Mouse (Mus musculus): ENCODE measurements around the gene Zfp111. TPM values are rescaled to one million over a fixed set of nuclear protein-coding genes. Genes with fewer than 3 reads are reported as not detected.
A peak's percentile ranks its signal among the peaks of the same experiment; 100 is the strongest.

Zfp111 gene
- polyA plus RNA-seq, 1 experiment from 2014 or later, result 8.0 TPM

- Histone ChIP-seq H3K4me2 (no peak overlapping the region), H3K36me3 (peaks cover 69% of the 10 kb centered on the region), H3K9me3 (replicated peaks) (peaks cover 22% of the 10 kb centered on the region), H3K9ac (no peak overlapping the region), H3K4me3 (no peak overlapping the region), H3K4me1 (replicated peaks) (no peaks in the 10 kb centered on the region), H3K27ac (ENCODE audit: poor library complexity, severe bottlenecking) (no peak overlapping the region), H3K27me3 (replicated peaks) (no peaks in the 10 kb centered on the region)
- 93% methylated on average over 4 of the region's 4 CpGs for WGBS
- no peak for ATAC-seq (ENCODE audit: insufficient number of reproducible peaks, low FRiP score)
These were observed 14.3 kb downstream of the Zfp111 start for GRCm38 (mm10) chr7:24196961-24197360.

DNA sequence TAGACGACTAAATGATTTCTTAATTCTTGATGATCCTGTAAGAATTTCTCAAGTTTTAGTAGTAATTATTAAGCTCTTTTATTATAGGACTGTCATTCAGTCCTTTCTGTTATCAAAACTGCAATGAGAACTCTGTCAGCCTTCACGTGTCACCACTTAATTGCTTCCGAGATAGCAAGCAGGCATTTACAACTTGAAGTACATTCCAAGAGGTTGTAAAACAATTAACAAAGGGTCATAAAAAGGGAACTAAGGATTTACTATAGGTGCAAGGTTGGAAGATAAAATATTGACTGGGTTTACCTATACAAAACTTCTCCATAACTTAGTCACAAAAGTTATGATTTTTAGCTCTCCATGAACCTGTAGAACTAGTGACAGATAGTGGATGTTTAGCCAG lies 18.1 kb downstream of the Zfp111 start:
- H3K27ac ChIP-seq (ENCODE audit: poor library complexity, severe bottlenecking), result no peak overlapping the region
- peaks cover 6% of the 10 kb centered on the region for H3K9me3 ChIP-seq (replicated peaks)
- no peak for ATAC-seq (ENCODE audit: insufficient number of reproducible peaks, low FRiP score)
- 84% methylated on average over 3 of the region's 3 CpGs for WGBS
- no peak overlapping the region for H3K9ac ChIP-seq
- H3K4me2 ChIP-seq, result no peak overlapping the region
- no peak overlapping the region for H3K4me3 ChIP-seq
- H3K4me1 ChIP-seq (replicated peaks), result 0 out of 2 replicates have a peak, but pooled peaks cover 4% of the 10 kb centered on the region
- H3K27me3 ChIP-seq (replicated peaks), result no peaks in the 10 kb centered on the region
- H3K36me3 ChIP-seq, result peaks cover 31% of the 10 kb centered on the region

- H3K36me3 ChIP-seq, result peaks cover 19% of the 10 kb centered on the region
- H3K4me1 ChIP-seq (replicated peaks), result 0 out of 2 replicates have a peak, but pooled peaks cover 4% of the 10 kb centered on the region
- H3K27ac ChIP-seq (ENCODE audit: poor library complexity, severe bottlenecking), result no peak overlapping the region
- no peak for ATAC-seq (ENCODE audit: insufficient number of reproducible peaks, low FRiP score)
- H3K9ac ChIP-seq, result no peak overlapping the region
- 58% methylated on average over 2 of the region's 2 CpGs for WGBS
- peaks cover 4% of the 10 kb centered on the region for H3K9me3 ChIP-seq (replicated peaks)
- H3K4me3 ChIP-seq, result no peak overlapping the region
- H3K4me2 ChIP-seq, result no peak overlapping the region
- no peaks in the 10 kb centered on the region for H3K27me3 ChIP-seq (replicated peaks)
These were observed 19.9 kb downstream of the Zfp111 start for GRCm38 (mm10) chr7:24191361-24191760.

DNA sequence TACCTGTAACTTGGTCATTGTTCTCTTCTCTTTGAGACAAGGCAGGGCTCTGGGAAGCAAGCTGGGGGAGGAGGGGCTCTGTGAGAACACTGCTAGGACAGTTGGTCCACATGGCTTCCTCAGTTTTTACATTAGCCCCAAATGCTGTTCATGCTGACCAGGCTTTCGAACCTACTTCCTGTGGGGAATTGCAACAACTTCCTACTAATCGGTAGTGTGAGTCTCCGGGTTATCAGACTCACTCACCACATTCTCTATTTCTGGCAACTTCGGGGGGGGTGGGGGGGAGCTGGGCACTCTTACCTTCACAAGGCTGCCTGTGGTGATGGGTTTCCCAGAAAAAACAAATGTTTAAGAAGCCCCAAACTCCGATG lies 21.7 kb downstream of the Zfp111 start:
- no peak for ATAC-seq (ENCODE audit: insufficient number of reproducible peaks, low FRiP score)
- Histone ChIP-seq H3K27ac (ENCODE audit: poor library complexity, severe bottlenecking) (no peak overlapping the region), H3K36me3 (peaks cover 13% of the 10 kb centered on the region), H3K4me3 (no peak overlapping the region), H3K27me3 (replicated peaks) (no peaks in the 10 kb centered on the region), H3K9me3 (replicated peaks) (peaks cover 4% of the 10 kb centered on the region), H3K9ac (no peak overlapping the region), H3K4me2 (no peak overlapping the region), H3K4me1 (replicated peaks) (0 out of 2 replicates have a peak, but pooled peaks cover 4% of the 10 kb centered on the region)
- 25% methylated on average over 5 of the region's 5 CpGs for WGBS

- Histone ChIP-seq H3K27ac (ENCODE audit: poor library complexity, severe bottlenecking) (no peak overlapping the region), H3K4me2 (no peak overlapping the region), H3K4me1 (replicated peaks) (0 out of 2 replicates have a peak, but pooled peaks cover 4% of the 10 kb centered on the region), H3K4me3 (no peak overlapping the region), H3K9me3 (replicated peaks) (peaks cover 4% of the 10 kb centered on the region), H3K27me3 (replicated peaks) (no peaks in the 10 kb centered on the region), H3K36me3 (peaks cover 8% of the 10 kb centered on the region), H3K9ac (no peak overlapping the region)
- no peak for ATAC-seq (ENCODE audit: insufficient number of reproducible peaks, low FRiP score)
- 63% methylated on average over 4 of the region's 4 CpGs for WGBS
These were observed 22.2 kb downstream of the Zfp111 start for GRCm38 (mm10) chr7:24188901-24189570.

DNA sequence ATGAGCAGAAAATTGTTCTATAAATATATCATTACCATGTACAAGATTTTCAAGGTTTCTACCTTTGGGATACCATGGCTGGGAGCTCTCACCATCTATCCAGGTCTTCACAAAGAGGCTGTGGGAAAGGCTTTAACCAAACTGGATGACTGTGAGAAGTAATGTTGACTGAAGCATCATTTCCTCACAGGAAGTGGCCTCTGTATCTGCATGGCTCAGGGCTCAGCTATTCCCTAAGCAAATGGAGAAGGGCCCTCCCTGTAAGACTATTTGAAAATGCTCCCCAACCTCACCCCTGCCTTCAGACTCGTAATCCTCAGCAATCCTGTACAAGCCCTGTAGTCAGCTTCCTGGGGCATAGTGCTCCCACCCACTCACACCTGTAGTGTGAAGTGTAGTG lies 23.6 kb downstream of the Zfp111 start:
- 0 out of 2 replicates have a peak, but pooled peaks cover 4% of the 10 kb centered on the region for H3K4me1 ChIP-seq (replicated peaks)
- no peak for ATAC-seq (ENCODE audit: insufficient number of reproducible peaks, low FRiP score)
- 0 out of 2 replicates have a peak, but pooled peaks cover under 1% of the 10 kb centered on the region for H3K36me3 ChIP-seq
- no peak overlapping the region for H3K27ac ChIP-seq (ENCODE audit: poor library complexity, severe bottlenecking)
- peaks cover 4% of the 10 kb centered on the region for H3K9me3 ChIP-seq (replicated peaks)
- no peak overlapping the region for H3K4me3 ChIP-seq
- 59% methylated on average over 1 of the region's 1 CpGs for WGBS
- H3K27me3 ChIP-seq (replicated peaks), result no peaks in the 10 kb centered on the region
- no peak overlapping the region for H3K4me2 ChIP-seq
- no peak overlapping the region for H3K9ac ChIP-seq

DNA sequence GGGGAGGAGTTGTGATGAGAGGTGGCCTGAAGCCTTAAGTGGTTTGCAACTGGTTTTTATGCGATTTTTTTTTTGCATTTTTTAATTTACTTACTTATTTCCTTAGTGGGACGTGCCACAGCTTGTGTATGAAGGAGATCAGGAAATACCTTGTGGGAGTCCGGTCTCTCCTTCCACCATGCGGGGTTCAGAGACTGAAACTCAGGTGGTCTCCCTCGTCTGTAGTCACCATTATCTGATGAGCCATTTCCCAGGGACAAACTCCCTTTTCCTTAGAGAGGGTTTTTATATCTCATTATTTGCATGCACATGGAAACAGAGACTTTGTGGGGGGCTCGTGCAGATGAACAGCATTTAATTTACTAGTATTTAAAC lies 35.9 kb downstream of the Zfp111 start:
- peak overlapping the region; percentile 63 for H3K4me3 ChIP-seq
- H3K36me3 ChIP-seq, result 0 out of 2 replicates have a peak, but pooled peaks cover 4% of the 10 kb centered on the region
- no peaks in the 10 kb centered on the region for H3K27me3 ChIP-seq (replicated peaks)
- peak overlapping the region; percentile 74 for H3K9ac ChIP-seq
- H3K4me2 ChIP-seq, result peak overlapping the region; percentile 64
- 0 out of 2 replicates have a peak, but pooled peaks have one; percentile 3 for ATAC-seq (ENCODE audit: insufficient number of reproducible peaks, low FRiP score)
- peaks cover 8% of the 10 kb centered on the region for H3K4me1 ChIP-seq (replicated peaks)
- no peak overlapping the region for H3K27ac ChIP-seq (ENCODE audit: poor library complexity, severe bottlenecking)
- WGBS, result 51% methylated on average over 6 of the region's 6 CpGs
- H3K9me3 ChIP-seq (replicated peaks), result no peaks in the 10 kb centered on the region

DNA sequence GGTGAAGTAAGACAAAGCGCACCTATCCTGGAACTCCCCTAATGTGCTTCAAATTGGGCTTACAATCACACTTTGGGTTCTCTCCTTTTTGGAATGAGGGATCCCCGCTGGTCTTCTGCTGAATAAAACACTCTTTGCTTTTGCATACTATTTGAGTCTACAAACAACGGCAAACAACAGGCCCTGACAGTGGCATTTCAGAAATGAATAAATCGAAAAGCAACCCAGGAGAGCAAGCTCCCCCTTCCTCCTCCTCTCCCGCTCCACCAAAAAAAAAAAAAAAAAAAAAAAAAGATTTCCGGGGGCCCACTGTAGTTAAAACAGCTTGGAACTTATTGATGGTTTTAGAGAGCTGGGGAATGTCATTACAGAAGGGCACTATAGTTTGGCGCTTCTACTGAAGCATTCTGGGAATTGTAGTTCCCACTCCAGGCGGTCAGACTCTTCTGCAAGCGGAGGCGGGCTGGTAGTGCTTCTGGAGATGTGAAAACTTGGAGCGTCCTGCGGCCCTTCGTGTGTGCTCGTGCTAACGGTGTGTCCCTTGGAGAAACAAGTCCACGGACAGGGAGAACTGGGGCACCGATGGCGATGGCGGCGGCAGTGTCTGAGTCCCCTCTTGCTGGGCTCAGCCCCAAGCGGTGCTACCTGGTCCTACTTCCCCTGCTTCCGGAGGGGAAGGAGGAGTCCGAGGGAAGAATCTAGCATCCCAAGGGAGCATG lies 36.5 kb downstream of the Zfp111 start, which contains the start of gene Zfp114:
Gene Zfp114 (plus strand): TSS at position 443 of the 719 bp plus-strand sequence.
- peak within 1 kb of the TSS; percentile 74 for H3K9ac ChIP-seq
- H3K36me3 ChIP-seq, result 0 out of 2 replicates have a peak, but pooled peaks cover 4% of the 10 kb centered on the region
- peak within 1 kb of the TSS; percentile 63 for H3K4me3 ChIP-seq
- H3K4me1 ChIP-seq (replicated peaks), result peaks cover 8% of the 10 kb centered on the region
- H3K27ac ChIP-seq (ENCODE audit: poor library complexity, severe bottlenecking), result no peak within 1 kb of the TSS
- 13% methylated on average over 23 of the region's 23 CpGs for WGBS
- peak within 1 kb of the TSS; percentile 64 for H3K4me2 ChIP-seq
- no peaks in the 10 kb centered on the region for H3K27me3 ChIP-seq (replicated peaks)
- peak; percentile 58 for ATAC-seq (ENCODE audit: insufficient number of reproducible peaks, low FRiP score)
- H3K9me3 ChIP-seq (replicated peaks), result no peaks in the 10 kb centered on the region

- H3K4me2 ChIP-seq, result no peak overlapping the region
- no peak overlapping the region for H3K4me3 ChIP-seq
- H3K27ac ChIP-seq (ENCODE audit: poor library complexity, severe bottlenecking), result no peak overlapping the region
- no peaks in the 10 kb centered on the region for H3K4me1 ChIP-seq (replicated peaks)
- no peaks in the 10 kb centered on the region for H3K27me3 ChIP-seq (replicated peaks)
- no peak for ATAC-seq (ENCODE audit: insufficient number of reproducible peaks, low FRiP score)
- H3K9ac ChIP-seq, result no peak overlapping the region
- H3K36me3 ChIP-seq, result no peaks in the 10 kb centered on the region
- no peaks in the 10 kb centered on the region for H3K9me3 ChIP-seq (replicated peaks)
- WGBS, result 67% methylated on average over 4 of the region's 4 CpGs
These were observed 39.1 kb downstream of the Zfp111 start for GRCm38 (mm10) chr7:24172191-24172590.

DNA sequence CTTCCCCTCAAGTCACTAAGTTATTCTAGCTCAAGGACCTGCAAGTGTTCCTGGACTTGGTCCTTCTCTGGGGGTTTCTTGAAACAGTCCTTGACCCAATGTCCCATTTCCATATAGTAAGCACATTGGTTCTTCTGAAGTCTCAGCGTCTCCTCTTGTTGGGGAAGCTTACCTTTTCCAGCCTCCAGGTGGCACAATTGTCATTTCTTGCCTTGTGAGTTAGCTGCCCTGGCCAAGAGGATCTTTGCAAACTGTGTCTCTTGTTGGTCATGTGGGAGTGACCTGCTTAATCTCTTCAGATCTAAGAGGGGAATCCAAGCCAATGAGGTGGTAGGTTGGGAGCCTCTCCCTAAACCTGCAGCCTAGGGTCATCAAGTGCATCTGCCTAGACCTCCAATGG lies 58.0 kb downstream of the Zfp111 start:
- 11% methylated on average over 1 of the region's 1 CpGs for WGBS
- Histone ChIP-seq H3K36me3 (no peaks in the 10 kb centered on the region), H3K4me2 (no peak overlapping the region), H3K9ac (no peak overlapping the region), H3K9me3 (replicated peaks) (peaks cover 8% of the 10 kb centered on the region; the same call in 1 of the 2 replicates), H3K27ac (ENCODE audit: poor library complexity, severe bottlenecking) (no peak overlapping the region), H3K4me3 (no peak overlapping the region), H3K27me3 (replicated peaks) (0 out of 2 replicates have a peak, but pooled peaks cover 3% of the 10 kb centered on the region), H3K4me1 (replicated peaks) (no peaks in the 10 kb centered on the region)
- ATAC-seq (ENCODE audit: insufficient number of reproducible peaks, low FRiP score), result no peak

Measured in heart, embryonic 12.5 days (tissue).